Mouse (Mus musculus): ENCODE results near the gene Samd1.

DNA sequence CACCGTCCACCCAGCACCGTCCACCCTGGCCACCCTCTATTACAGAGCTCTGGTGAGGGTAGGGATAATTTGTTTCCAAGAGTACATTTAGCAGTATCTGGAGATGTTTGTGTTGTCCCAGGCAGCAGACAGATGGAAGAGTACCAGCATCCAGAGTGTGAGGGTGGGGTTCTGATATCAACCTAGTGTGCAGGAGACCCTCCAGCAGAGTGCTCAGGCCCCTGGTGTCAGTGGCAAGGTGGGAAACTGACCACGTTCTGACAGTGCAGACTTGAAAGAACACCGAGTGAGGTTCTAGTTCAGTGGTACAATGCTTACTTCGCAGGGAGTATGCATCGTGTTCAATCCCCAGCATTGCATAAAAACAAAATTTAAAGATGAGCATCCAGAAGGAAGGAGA is 25.8 kb upstream of the Samd1 start:
- TF ChIP-seq POLR2A (IDR thresholded peaks at IDR 0.05; ENCODE audit: borderline replicate concordance, insufficient read depth, low read length) (no peak), CTCF (IDR thresholded peaks at IDR 0.05; ENCODE audit: borderline replicate concordance, insufficient read depth, low read depth, low read length) (no peak)

Measured in cerebellum, adult 2 months (tissue).